Mouse (Mus musculus) bone marrow, adult 2 months (tissue): ENCODE results near the gene Grm1.

Experiments used
- CTCF ChIP-seq: fragments of 200-500 bp; IDR thresholded peaks from 2 replicates; pipeline ENCODE4 v1.5.1; 2011; ENCODE audit warnings: low read length, control low read depth; ENCODE audit not compliant: control insufficient read depth, insufficient read depth
- POLR2A ChIP-seq: fragments of 200-500 bp; IDR thresholded peaks from 2 replicates; pipeline ENCODE4 v1.6.1; 2011; ENCODE audit warnings: low read depth, mild to moderate bottlenecking, control low read depth, low read length, borderline replicate concordance; ENCODE audit not compliant: control insufficient read depth

GRCm38 (mm10) chr10:10787906-10788416 is 294.2 kb downstream of the Grm1 start:
- no peak for TF ChIP-seq CTCF
- no peak for TF ChIP-seq POLR2A
